Mouse (Mus musculus): ENCODE data around the gene Olfr692. TPM values are rescaled to one million over a fixed set of nuclear protein-coding genes. Genes with fewer than 3 reads are reported as not detected.

Gene Olfr692
- polyA plus RNA-seq, 1 experiment from 2014 or later = not detected

GRCm38 (mm10) chr7:105416529-105416928, 48.5 kb downstream of the Olfr692 start:
- no peak overlapping the region for H3K27ac ChIP-seq (replicated peaks)
- H3K4me1 ChIP-seq = 0 out of 2 replicates have a peak, but pooled peaks cover 2% of the 10 kb centered on the region
- no peaks in the 10 kb centered on the region; the same call in 1 of the 2 replicates for H3K27me3 ChIP-seq (ENCODE audit: low read depth, poor library complexity, severe bottlenecking)
- H3K36me3 ChIP-seq = no peaks in the 10 kb centered on the region
- no peak overlapping the region for H3K4me3 ChIP-seq
- no peaks in the 10 kb centered on the region for H3K9me3 ChIP-seq (replicated peaks)
- DNase-seq (ENCODE audit: low spot score) = no peak
- WGBS = 93% methylated on average over 7 of the region's 7 CpGs

GRCm38 (mm10) chr7:105418106-105418505, 50.1 kb downstream of the Olfr692 start:
- Histone ChIP-seq H3K4me1 (0 out of 2 replicates have a peak, but pooled peaks cover 2% of the 10 kb centered on the region), H3K27me3 (ENCODE audit: low read depth, poor library complexity, severe bottlenecking) (no peaks in the 10 kb centered on the region; the same call in 1 of the 2 replicates), H3K4me3 (no peak overlapping the region), H3K36me3 (no peaks in the 10 kb centered on the region), H3K27ac (replicated peaks) (no peak overlapping the region), H3K9me3 (replicated peaks) (no peaks in the 10 kb centered on the region)
- 87% methylated on average over 5 of the region's 5 CpGs for WGBS
- no peak for DNase-seq (ENCODE audit: low spot score)

Other genes with a start within 250 kb of the Olfr692 start
- not detected in 2 replicates for gene Olfr683, start 221.2 kb upstream of the Olfr692 start, polyA plus RNA-seq (2016; fragmentation: Nextera tagmentation; extraction: Ambion mirVana)
- not detected in 2 replicates for gene Olfr684, start 204.6 kb upstream of the Olfr692 start, polyA plus RNA-seq (2016; fragmentation: Nextera tagmentation; extraction: Ambion mirVana)
- gene Olfr685, start 182.2 kb upstream of the Olfr692 start, polyA plus RNA-seq (2016; fragmentation: Nextera tagmentation; extraction: Ambion mirVana) = not detected in 2 replicates
- gene Olfr686, start 160.7 kb upstream of the Olfr692 start, polyA plus RNA-seq (2016; fragmentation: Nextera tagmentation; extraction: Ambion mirVana) = not detected in 2 replicates
- gene Olfr688, start 80.1 kb upstream of the Olfr692 start, polyA plus RNA-seq (2016; fragmentation: Nextera tagmentation; extraction: Ambion mirVana) = not detected in 2 replicates
- gene Olfr689, start 57.1 kb upstream of the Olfr692 start, polyA plus RNA-seq (2016; fragmentation: Nextera tagmentation; extraction: Ambion mirVana) = 0.02 TPM in 1 of 2 replicates, not detected in the other
- not detected in 2 replicates for gene Olfr690, start 34.1 kb upstream of the Olfr692 start, polyA plus RNA-seq (2016; fragmentation: Nextera tagmentation; extraction: Ambion mirVana)
- not detected in 2 replicates for gene Olfr691, start 26.0 kb upstream of the Olfr692 start, polyA plus RNA-seq (2016; fragmentation: Nextera tagmentation; extraction: Ambion mirVana)
- gene Gm5901, start 6.8 kb downstream of the Olfr692 start, polyA plus RNA-seq (2016; fragmentation: Nextera tagmentation; extraction: Ambion mirVana) = not detected in 2 replicates
- gene Fam160a2, start 31.8 kb downstream of the Olfr692 start, polyA plus RNA-seq (2016; fragmentation: Nextera tagmentation; extraction: Ambion mirVana) = 38.6 and 39.3 TPM in 2 replicates
- gene Cnga4, start 36.3 kb downstream of the Olfr692 start, polyA plus RNA-seq (2016; fragmentation: Nextera tagmentation; extraction: Ambion mirVana) = 0.12 TPM in 1 of 2 replicates, not detected in the other
- 0.20 and 0.27 TPM in 2 replicates for gene Cckbr, start 57.5 kb downstream of the Olfr692 start, polyA plus RNA-seq (2016; fragmentation: Nextera tagmentation; extraction: Ambion mirVana)
- gene Cavin3, start 114.1 kb downstream of the Olfr692 start, polyA plus RNA-seq (2016; fragmentation: Nextera tagmentation; extraction: Ambion mirVana) = 19.8 and 20.5 TPM in 2 replicates
- 34.2 and 41.7 TPM in 2 replicates for gene Smpd1, start 186.1 kb downstream of the Olfr692 start, polyA plus RNA-seq (2016; fragmentation: Nextera tagmentation; extraction: Ambion mirVana)
- gene Apbb1, start 213.4 kb downstream of the Olfr692 start, polyA plus RNA-seq (2016; fragmentation: Nextera tagmentation; extraction: Ambion mirVana) = 112 and 134 TPM in 2 replicates
- 0.07 and 0.17 TPM in 2 replicates for gene Hpx, start 231.9 kb downstream of the Olfr692 start, polyA plus RNA-seq (2016; fragmentation: Nextera tagmentation; extraction: Ambion mirVana)

All from midbrain, embryonic 10.5 days (tissue).